Mouse (Mus musculus) G1E (cell line): ENCODE results near the gene Sf3a1.

ENCODE experiments used
- CTCF ChIP-seq: IDR thresholded peaks from 2 replicates; pipeline ENCODE4 v1.5.1; 2012; ENCODE audit warnings: low read depth, low read length, inconsistent platforms, mixed read lengths
- GATA1 ChIP-seq: IDR thresholded peaks from 2 replicates; pipeline ENCODE4 v1.6.1; 2012; ENCODE audit warnings: borderline replicate concordance, low read length, inconsistent platforms, mixed read lengths
- POLR2AphosphoS5 ChIP-seq: IDR thresholded peaks from 2 replicates; pipeline ENCODE4 v1.6.1; 2012; ENCODE audit warnings: low read depth, low read length, inconsistent platforms; ENCODE audit not compliant: insufficient replicate concordance

DNA sequence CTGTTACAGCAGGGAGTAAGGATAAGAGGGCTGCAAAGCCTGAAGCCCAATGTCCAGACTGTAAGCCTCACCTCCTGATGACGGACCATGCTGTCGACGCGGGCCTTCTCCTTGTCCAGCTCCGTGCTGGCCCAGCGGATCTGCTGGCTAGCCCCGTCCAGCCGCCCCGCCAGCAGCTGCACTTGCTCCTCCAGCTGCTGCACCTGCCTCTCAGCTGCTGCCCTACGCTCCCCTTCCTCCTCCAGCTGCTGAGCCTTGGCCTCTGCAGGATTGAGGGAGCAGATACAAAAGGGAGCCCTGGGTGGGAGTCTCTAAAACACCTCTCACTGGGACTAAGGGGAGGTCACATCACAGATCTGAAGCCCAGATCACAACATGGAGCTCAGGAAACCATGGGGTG is 13.1 kb upstream of the Sf3a1 start:
- TF ChIP-seq CTCF, result no peak
- no peak for TF ChIP-seq GATA1
- no peak for TF ChIP-seq POLR2AphosphoS5
